Mouse (Mus musculus) liver, embryonic 13.5 days (tissue): Measurements from ENCODE around the gene Rpp25l. TPM values are rescaled to one million over a fixed set of nuclear protein-coding genes. Genes with fewer than 3 reads are reported as not detected.
A peak's percentile ranks its signal among the peaks of the same experiment; 100 is the strongest.
"Not testable (repeated sequence)": the region's sequence is repeated elsewhere in the genome, so short reads cannot be mapped to it uniquely, and the experiment has no call there.

ENCODE experiments used
- ATAC-seq: fragments of 200-750 bp; cut with Nextera tagmentation; 2 replicates; pipeline ENCODE4 v1.8.0; 2017; ENCODE audit warnings: low read depth, mild to moderate bottlenecking, moderate number of reproducible peaks, moderate library complexity
- DNase-seq: peaks from one replicate; pipeline ENCODE4 v3.0.0; 2022
- H3K27ac ChIP-seq: fragments of 300-500 bp; sonication (generic); 2 replicates; pipeline ENCODE4 v1.5.1; 2015; ENCODE audit warnings: moderate library complexity, mild to moderate bottlenecking, inconsistent platforms
- H3K27me3 ChIP-seq: fragments of 300-500 bp; sonication (generic); 2 replicates; pipeline ENCODE4 v1.6.1; 2015; ENCODE audit warnings: mild to moderate bottlenecking, inconsistent platforms
- H3K36me3 ChIP-seq: fragments of 300-500 bp; sonication (generic); 2 replicates; pipeline ENCODE4 v1.6.1; 2015; ENCODE audit warnings: mild to moderate bottlenecking, inconsistent platforms
- H3K4me1 ChIP-seq: fragments of 300-500 bp; sonication (generic); replicated peaks from 2 replicates; pipeline ENCODE4 v1.6.1; 2015; ENCODE audit warnings: inconsistent platforms
- H3K4me2 ChIP-seq: fragments of 300-500 bp; sonication (generic); 2 replicates; pipeline ENCODE4 v1.6.1; 2015; ENCODE audit warnings: inconsistent platforms, mild to moderate bottlenecking, moderate library complexity
- H3K4me3 ChIP-seq: fragments of 300-500 bp; sonication (generic); replicated peaks from 2 replicates; pipeline ENCODE4 v1.5.1; 2015; ENCODE audit warnings: mild to moderate bottlenecking, inconsistent platforms
- H3K9ac ChIP-seq: fragments of 300-500 bp; sonication (generic); 2 replicates; pipeline ENCODE4 v1.6.1; 2015; ENCODE audit warnings: mild to moderate bottlenecking, inconsistent platforms
- H3K9me3 ChIP-seq: fragments of 300-500 bp; sonication (generic); replicated peaks from 2 replicates; pipeline ENCODE4 v1.6.1; 2016; ENCODE audit warnings: inconsistent platforms
- WGBS: fragments of 180-500 bp; shearing (Covaris S2); methylation state at CpG from one replicate; pipeline ENCODE4 v1.1.7; 2015; ENCODE audit not compliant: insufficient replicate concordance; 5-methylcytosine and 5-hydroxymethylcytosine counted together
- polyA plus RNA-seq: library from polyadenylated mRNA; unstranded; fragments of >200 nt; fragmentation: Nextera tagmentation; extraction: Ambion mirVana; gene quantifications from 2 replicates; pipeline ENCODE4 v1.2.1, GENCODE M21; 2015

Rpp25l gene
- polyA plus RNA-seq, 1 experiment from 2014 or later: 38.6 TPM

DNA sequence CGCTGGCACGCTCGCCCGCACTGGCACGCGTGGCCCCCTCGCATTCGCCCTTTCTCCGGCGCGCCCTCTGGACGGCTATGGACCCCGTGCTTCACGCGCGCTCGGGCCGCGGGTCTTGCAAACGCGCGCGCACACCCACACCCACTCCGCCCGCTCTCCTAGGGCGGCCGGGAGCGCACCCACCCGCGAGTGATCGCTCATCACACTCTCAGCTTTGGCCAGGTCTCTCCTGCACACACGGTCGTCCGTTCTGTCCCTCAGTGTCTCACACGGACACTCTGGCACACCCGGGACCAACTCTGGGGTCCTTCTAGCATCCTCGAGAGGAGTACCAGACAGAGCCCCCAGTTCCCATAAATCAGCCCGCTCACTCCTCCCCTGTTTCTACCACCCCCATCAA is 17.5 kb downstream of the Rpp25l start:
- not testable (repeated sequence) for H3K4me1 ChIP-seq, DNase-seq, H3K36me3 ChIP-seq, H3K9ac ChIP-seq, H3K4me3 ChIP-seq, H3K9me3 ChIP-seq, H3K27ac ChIP-seq, H3K4me2 ChIP-seq, ATAC-seq
- WGBS: 3% methylated on average over 14 of the region's 38 CpGs
- peaks cover 40% of the 10 kb centered on the region for H3K27me3 ChIP-seq

- ATAC-seq, H3K4me2 ChIP-seq, DNase-seq, H3K4me3 ChIP-seq, H3K4me1 ChIP-seq, H3K9me3 ChIP-seq, H3K36me3 ChIP-seq, H3K9ac ChIP-seq, H3K27ac ChIP-seq: not testable (repeated sequence)
- peaks cover 36% of the 10 kb centered on the region for H3K27me3 ChIP-seq
- 4% methylated on average over 4 of the region's 4 CpGs for WGBS
These were observed 19.8 kb downstream of the Rpp25l start for GRCm38 (mm10) chr4:41693511-41693910.

GRCm38 (mm10) chr4:41690014-41690413 is 23.3 kb downstream of the Rpp25l start:
- H3K4me1 ChIP-seq, H3K9ac ChIP-seq, H3K9me3 ChIP-seq, H3K4me3 ChIP-seq, H3K27ac ChIP-seq, DNase-seq, ATAC-seq, H3K4me2 ChIP-seq, H3K36me3 ChIP-seq: not testable (repeated sequence)
- no CpG with 5 or more reads among the region's 4 CpGs for WGBS
- peaks cover 20% of the 10 kb centered on the region for H3K27me3 ChIP-seq

DNA sequence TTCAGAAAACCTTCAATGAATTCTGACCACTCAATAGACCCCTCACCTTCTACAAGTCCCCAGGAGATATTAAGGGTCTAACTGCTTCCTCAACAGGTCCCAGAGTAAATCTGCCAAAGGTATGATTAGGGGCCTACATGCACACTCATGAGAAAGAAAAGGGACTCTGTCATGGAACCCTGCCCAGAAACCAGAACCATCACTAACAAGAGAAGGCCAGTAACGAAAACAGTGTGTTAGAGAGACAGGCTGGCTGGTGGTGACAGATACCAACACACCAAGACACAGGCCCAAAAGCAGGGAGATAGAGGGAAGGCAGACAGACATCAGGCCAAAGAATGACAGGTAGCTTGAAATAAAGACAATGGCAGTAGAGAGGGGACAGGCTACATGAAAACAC is 24.8 kb downstream of the Rpp25l start:
- DNase-seq, H3K4me2 ChIP-seq, H3K27ac ChIP-seq, H3K9ac ChIP-seq, H3K4me3 ChIP-seq, H3K4me1 ChIP-seq, H3K9me3 ChIP-seq, ATAC-seq, H3K36me3 ChIP-seq: not testable (repeated sequence)
- peaks cover 23% of the 10 kb centered on the region for H3K27me3 ChIP-seq
- 46% methylated on average over 1 of the region's 1 CpGs for WGBS

- not testable (repeated sequence) for ATAC-seq
- 42% methylated on average over 10 of the region's 10 CpGs for WGBS
These were observed 27.3 kb downstream of the Rpp25l start for GRCm38 (mm10) chr4:41685882-41686492.

DNA sequence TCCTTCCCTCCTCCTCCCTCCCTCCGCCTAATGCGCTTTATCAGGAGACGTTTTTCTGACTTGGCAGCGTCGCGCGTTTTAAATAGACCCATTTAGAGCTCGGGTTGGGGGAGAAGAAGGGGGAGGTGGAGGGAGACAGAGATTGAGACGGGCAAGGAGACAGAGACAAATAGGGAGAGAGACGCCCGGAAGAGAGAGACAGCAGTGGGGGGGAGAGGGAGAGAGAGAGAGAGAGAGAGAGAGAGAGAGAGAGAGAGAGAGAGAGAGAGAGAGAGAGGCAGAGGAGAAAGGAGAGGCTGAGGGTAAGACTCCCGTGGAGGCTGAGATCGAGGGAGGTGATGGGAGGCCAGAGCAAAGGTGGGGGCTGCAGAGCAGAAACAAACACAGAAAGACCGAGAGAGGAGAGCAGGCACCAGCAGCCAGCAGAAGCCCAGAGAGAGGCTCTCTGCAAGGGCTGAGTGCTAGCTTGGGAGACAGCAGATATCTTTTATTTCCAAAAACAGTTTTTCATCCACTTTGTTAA is 28.3 kb downstream of the Rpp25l start:
- H3K27me3 ChIP-seq: peaks cover 40% of the 10 kb centered on the region
- H3K9me3 ChIP-seq, DNase-seq, H3K27ac ChIP-seq, H3K9ac ChIP-seq, H3K4me1 ChIP-seq, H3K4me2 ChIP-seq, H3K4me3 ChIP-seq, H3K36me3 ChIP-seq, ATAC-seq: not testable (repeated sequence)
- WGBS: 2% methylated on average over 14 of the region's 14 CpGs

More at GRCm38 (mm10) chr4:41685882-41686492, 27.3 kb downstream of the Rpp25l start:
- not testable (repeated sequence) for DNase-seq, H3K36me3 ChIP-seq, H3K4me3 ChIP-seq, H3K27ac ChIP-seq, H3K9me3 ChIP-seq, H3K4me1 ChIP-seq, H3K9ac ChIP-seq, H3K4me2 ChIP-seq
- peaks cover 33% of the 10 kb centered on the region for H3K27me3 ChIP-seq

DNA sequence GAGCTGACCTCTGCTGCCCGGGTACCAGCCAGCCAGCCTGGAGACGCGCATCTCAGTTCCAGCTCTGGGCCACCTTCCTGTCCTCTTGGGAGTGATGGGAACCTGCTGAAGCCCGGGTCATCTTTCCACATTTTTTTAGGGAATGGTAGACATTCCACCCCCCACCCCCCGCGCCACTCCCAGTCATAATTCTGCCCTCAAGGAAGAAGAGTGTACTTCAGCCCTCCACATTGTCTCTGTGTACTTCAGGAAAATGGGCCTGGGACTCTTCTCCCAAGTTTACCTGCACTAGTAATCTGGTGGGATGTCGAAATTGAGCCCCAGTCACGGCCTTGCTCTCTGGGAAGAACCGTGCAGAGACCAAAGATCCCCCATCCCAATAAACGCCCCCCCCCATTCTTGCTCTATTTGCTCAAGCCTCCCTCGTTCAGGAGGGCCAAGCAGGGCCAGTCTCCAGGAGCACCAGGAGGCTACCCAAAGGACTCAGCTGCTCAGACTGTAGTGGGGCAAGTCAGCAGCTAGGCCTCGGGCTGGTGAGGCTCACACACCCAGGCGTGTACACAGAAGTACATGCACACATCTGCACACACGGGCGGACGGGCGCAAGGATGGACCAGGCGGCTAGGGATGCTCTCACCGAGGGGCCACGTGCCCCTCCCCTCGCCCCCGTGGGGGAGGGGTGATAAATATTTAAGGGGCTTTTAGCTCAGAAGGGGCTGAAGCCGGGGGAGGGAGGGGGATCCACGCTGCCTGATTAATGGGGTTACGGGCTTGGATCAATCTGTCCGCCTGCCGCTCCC is 29.0 kb downstream of the Rpp25l start:
- ATAC-seq, H3K27ac ChIP-seq, H3K9me3 ChIP-seq, DNase-seq, H3K4me2 ChIP-seq, H3K4me3 ChIP-seq, H3K36me3 ChIP-seq, H3K4me1 ChIP-seq, H3K9ac ChIP-seq: not testable (repeated sequence)
- WGBS: 6% methylated on average over 21 of the region's 27 CpGs
- peaks cover 43% of the 10 kb centered on the region for H3K27me3 ChIP-seq

DNA sequence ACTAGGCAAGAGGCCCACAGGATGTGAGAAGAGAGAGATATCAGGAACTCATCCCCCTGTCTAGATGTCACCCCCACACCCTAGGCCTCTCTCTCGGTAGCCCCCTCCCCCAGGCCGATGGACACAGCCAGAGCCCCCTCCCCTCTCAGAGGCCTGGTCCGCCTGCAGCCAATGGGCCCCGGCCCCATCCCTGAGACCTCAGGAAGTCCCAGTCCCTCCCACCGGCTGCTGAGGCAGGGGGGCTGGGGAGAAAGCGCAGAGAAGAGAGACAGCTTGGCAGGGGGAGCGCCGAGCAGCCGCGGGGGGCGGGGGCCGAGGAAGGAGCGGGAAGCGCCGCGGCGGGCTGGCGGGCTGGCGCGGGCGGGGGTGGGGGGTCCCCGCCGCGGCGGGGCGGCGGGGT is 30.0 kb downstream of the Rpp25l start:
- H3K4me3 ChIP-seq, H3K4me1 ChIP-seq, DNase-seq, H3K9me3 ChIP-seq, ATAC-seq, H3K9ac ChIP-seq, H3K27ac ChIP-seq, H3K36me3 ChIP-seq, H3K4me2 ChIP-seq: not testable (repeated sequence)
- 0% methylated on average over 1 of the region's 27 CpGs for WGBS
- H3K27me3 ChIP-seq: peaks cover 52% of the 10 kb centered on the region

DNA sequence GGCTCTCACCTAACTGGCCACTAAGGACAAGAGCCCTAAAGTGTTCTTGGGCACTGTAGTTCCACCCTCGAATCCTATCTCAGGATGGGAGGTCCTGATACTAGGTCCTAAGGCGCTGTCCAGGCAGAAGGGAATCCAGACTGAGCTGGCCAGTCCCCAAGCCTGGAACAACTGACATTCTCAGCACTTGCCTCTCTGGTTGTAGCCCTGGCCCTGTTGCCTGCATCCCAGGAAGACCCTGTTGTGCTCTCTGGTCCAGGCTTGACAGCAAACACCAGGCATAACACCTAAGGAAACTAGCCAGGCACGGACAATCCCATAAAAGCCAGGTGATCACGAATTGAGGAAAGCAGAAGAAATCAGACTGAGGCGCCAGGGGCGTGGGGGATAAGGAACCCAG is 30.5 kb downstream of the Rpp25l start:
- H3K4me1 ChIP-seq: no peaks in the 10 kb centered on the region
- no peaks in the 10 kb centered on the region for H3K9me3 ChIP-seq
- no peak overlapping the region for H3K9ac ChIP-seq
- H3K27ac ChIP-seq: peak overlapping the region; percentile 29; the same call in 1 of the 2 replicates
- H3K4me2 ChIP-seq: no peak overlapping the region
- 19% methylated on average over 6 of the region's 6 CpGs for WGBS
- H3K27me3 ChIP-seq: peaks cover 56% of the 10 kb centered on the region
- H3K36me3 ChIP-seq: no peaks in the 10 kb centered on the region
- no peak for ATAC-seq
- no peak for DNase-seq
- no peak overlapping the region for H3K4me3 ChIP-seq

GRCm38 (mm10) chr4:41681947-41682346 is 31.4 kb downstream of the Rpp25l start:
- H3K9ac ChIP-seq: no peak overlapping the region
- peaks cover 62% of the 10 kb centered on the region for H3K27me3 ChIP-seq
- no peak overlapping the region for H3K27ac ChIP-seq
- DNase-seq: no peak
- 67% methylated on average over 10 of the region's 10 CpGs for WGBS
- no peak for ATAC-seq
- no peak overlapping the region for H3K4me3 ChIP-seq
- no peaks in the 10 kb centered on the region for H3K9me3 ChIP-seq
- H3K36me3 ChIP-seq: no peaks in the 10 kb centered on the region
- H3K4me1 ChIP-seq: no peaks in the 10 kb centered on the region
- H3K4me2 ChIP-seq: no peak overlapping the region

DNA sequence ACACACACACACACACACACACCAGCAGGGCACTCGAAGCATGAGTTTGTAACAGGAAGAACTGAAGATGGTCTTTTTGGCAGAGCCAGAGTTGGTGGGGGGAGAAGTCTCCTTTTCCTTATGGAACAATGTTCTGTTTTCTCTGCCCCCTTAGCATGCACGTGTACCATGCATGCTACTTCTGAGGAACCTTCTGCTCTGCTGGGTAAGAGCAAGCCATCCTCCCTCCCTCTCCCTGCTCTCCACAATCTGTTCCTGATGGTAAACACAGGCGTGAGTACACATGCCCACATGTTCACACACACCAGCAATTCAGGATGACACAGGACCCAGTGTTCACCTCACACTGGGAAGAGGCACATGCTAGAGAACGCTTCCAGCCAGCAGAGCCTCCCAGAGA is 32.2 kb downstream of the Rpp25l start:
- Histone ChIP-seq H3K27ac (no peak overlapping the region), H3K4me3 (no peak overlapping the region), H3K27me3 (peaks cover 63% of the 10 kb centered on the region), H3K36me3 (no peaks in the 10 kb centered on the region), H3K4me2 (no peak overlapping the region), H3K9me3 (no peaks in the 10 kb centered on the region), H3K4me1 (no peaks in the 10 kb centered on the region), H3K9ac (no peak overlapping the region)
- no peak for ATAC-seq
- no peak for DNase-seq
- WGBS: 48% methylated on average over 4 of the region's 4 CpGs
